Mouse (Mus musculus) limb, embryonic 11.5 days (tissue): Measurements from ENCODE around the gene Tbc1d1. TPM values are rescaled to one million over a fixed set of nuclear protein-coding genes. Genes with fewer than 3 reads are reported as not detected.

ENCODE experiments used
- ATAC-seq: fragments of 200-750 bp; cut with Nextera tagmentation; 2 replicates; pipeline ENCODE4 v1.8.0; 2017; ENCODE audit warnings: low read depth; ENCODE audit not compliant: insufficient number of reproducible peaks, low FRiP score, low TSS enrichment
- DNase-seq: peaks from one replicate; pipeline ENCODE4 v3.0.0-alpha.2; 2015; ENCODE audit warnings: low spot score
- H3K27ac ChIP-seq: fragments of 300-500 bp; sonication (generic); replicated peaks from 2 replicates; pipeline ENCODE4 v1.5.1; 2014; ENCODE audit warnings: low read depth, mild to moderate bottlenecking, low read length
- H3K27me3 ChIP-seq: fragments of 300-500 bp; sonication (generic); 2 replicates; pipeline ENCODE4 v1.6.1; 2014; ENCODE audit warnings: mild to moderate bottlenecking, low read length, mixed read lengths; ENCODE audit not compliant: control insufficient read depth, insufficient read depth
- H3K36me3 ChIP-seq: fragments of 300-500 bp; sonication (generic); 2 replicates; pipeline ENCODE4 v1.6.1; 2014; ENCODE audit warnings: mild to moderate bottlenecking, low read length, moderate library complexity, mixed read lengths; ENCODE audit not compliant: control insufficient read depth, insufficient read depth
- H3K4me1 ChIP-seq: fragments of 300-500 bp; sonication (generic); 2 replicates; pipeline ENCODE4 v1.6.1; 2014; ENCODE audit warnings: low read length, mixed read lengths; ENCODE audit not compliant: control insufficient read depth, insufficient read depth
- H3K4me2 ChIP-seq: fragments of 300-500 bp; sonication (generic); 2 replicates; pipeline ENCODE4 v1.6.1; 2014; ENCODE audit warnings: low read depth, mild to moderate bottlenecking, moderate library complexity; ENCODE audit not compliant: severe bottlenecking
- H3K4me3 ChIP-seq: fragments of 300-500 bp; sonication (generic); 2 replicates; pipeline ENCODE4 v1.5.1; 2014; ENCODE audit warnings: low read depth, low read length
- H3K9ac ChIP-seq: fragments of 300-500 bp; sonication (generic); 2 replicates; pipeline ENCODE4 v1.6.1; 2014; ENCODE audit warnings: mild to moderate bottlenecking, low read length
- H3K9me3 ChIP-seq: fragments of 300-500 bp; sonication (generic); 2 replicates; pipeline ENCODE4 v1.6.1; 2016; ENCODE audit warnings: low read length; ENCODE audit not compliant: control insufficient read depth
- WGBS: fragments of 180-500 bp; shearing (Covaris S2); extraction: QIAGEN DNeasy Blood & Tissue Kit; methylation state at CpG from one replicate; pipeline ENCODE4 v1.1.7; 2014; 5-methylcytosine and 5-hydroxymethylcytosine counted together
- polyA plus RNA-seq: library from polyadenylated mRNA; unstranded; fragments of >200 nt; fragmentation: Nextera tagmentation; extraction: Ambion mirVana; gene quantifications from 2 replicates; pipeline ENCODE4 v1.2.1, GENCODE M21; 2014

Gene Tbc1d1
- polyA plus RNA-seq, 1 experiment from 2014 or later, result 31.9 TPM

GRCm38 (mm10) chr5:64133901-64134300, 22.2 kb upstream of the Tbc1d1 start:
- ATAC-seq, result no peak
- Histone ChIP-seq H3K4me2 (no peak overlapping the region), H3K4me3 (no peak overlapping the region), H3K36me3 (no peaks in the 10 kb centered on the region), H3K9me3 (no peaks in the 10 kb centered on the region), H3K9ac (no peak overlapping the region), H3K4me1 (no peaks in the 10 kb centered on the region), H3K27ac (no peak overlapping the region), H3K27me3 (no peaks in the 10 kb centered on the region)
- 90% methylated on average over 4 of the region's 4 CpGs for WGBS
- DNase-seq, result no peak

GRCm38 (mm10) chr5:64136325-64136724, 19.8 kb upstream of the Tbc1d1 start:
- Histone ChIP-seq H3K9ac (no peak overlapping the region), H3K36me3 (no peaks in the 10 kb centered on the region), H3K27ac (no peak overlapping the region), H3K9me3 (no peaks in the 10 kb centered on the region), H3K4me1 (no peaks in the 10 kb centered on the region), H3K4me2 (no peak overlapping the region), H3K27me3 (no peaks in the 10 kb centered on the region), H3K4me3 (no peak overlapping the region)
- 75% methylated on average over 5 of the region's 5 CpGs for WGBS
- ATAC-seq (no peak), DNase-seq (no peak)

GRCm38 (mm10) chr5:64140202-64140601, 15.9 kb upstream of the Tbc1d1 start:
- Histone ChIP-seq H3K9ac (no peak overlapping the region), H3K4me3 (no peak overlapping the region), H3K27me3 (no peaks in the 10 kb centered on the region), H3K27ac (no peak overlapping the region), H3K9me3 (no peaks in the 10 kb centered on the region), H3K36me3 (no peaks in the 10 kb centered on the region), H3K4me1 (no peaks in the 10 kb centered on the region), H3K4me2 (no peak overlapping the region)
- DNase-seq (no peak), ATAC-seq (no peak)
- WGBS, result 81% methylated on average over 3 of the region's 3 CpGs

- Histone ChIP-seq H3K4me1 (no peaks in the 10 kb centered on the region), H3K27me3 (no peaks in the 10 kb centered on the region), H3K9ac (no peak overlapping the region), H3K9me3 (no peaks in the 10 kb centered on the region), H3K4me3 (no peak overlapping the region), H3K27ac (no peak overlapping the region), H3K36me3 (no peaks in the 10 kb centered on the region), H3K4me2 (no peak overlapping the region)
- DNase-seq, result no peak
- WGBS, result 67% methylated on average over 5 of the region's 5 CpGs
- ATAC-seq, result no peak
These were observed 11.8 kb upstream of the Tbc1d1 start for GRCm38 (mm10) chr5:64144315-64144714.

GRCm38 (mm10) chr5:64146384-64147005, 9.6 kb upstream of the Tbc1d1 start:
- Histone ChIP-seq H3K36me3 (no peaks in the 10 kb centered on the region), H3K9me3 (no peaks in the 10 kb centered on the region), H3K9ac (no peak overlapping the region), H3K27ac (no peak overlapping the region), H3K4me2 (no peak overlapping the region), H3K4me1 (no peaks in the 10 kb centered on the region), H3K4me3 (no peak overlapping the region), H3K27me3 (no peaks in the 10 kb centered on the region)
- WGBS, result 83% methylated on average over 10 of the region's 10 CpGs
- no peak for DNase-seq
- no peak for ATAC-seq

- DNase-seq (no peak), ATAC-seq (peak; percentile 60; the same call in 1 of the 2 replicates)
- no peaks in the 10 kb centered on the region for H3K36me3 ChIP-seq
- no peak overlapping the region for H3K9ac ChIP-seq
- WGBS, result 33% methylated on average over 17 of the region's 17 CpGs
- no peaks in the 10 kb centered on the region for H3K9me3 ChIP-seq
- no peak overlapping the region for H3K27ac ChIP-seq
- no peak overlapping the region for H3K4me2 ChIP-seq
- H3K4me1 ChIP-seq, result no peaks in the 10 kb centered on the region
- H3K27me3 ChIP-seq, result no peaks in the 10 kb centered on the region
- H3K4me3 ChIP-seq, result no peak overlapping the region
These were observed 6.6 kb upstream of the Tbc1d1 start for GRCm38 (mm10) chr5:64149184-64150127.

GRCm38 (mm10) chr5:64153319-64153718, 2.8 kb upstream of the Tbc1d1 start:
- H3K4me2 ChIP-seq, result no peak overlapping the region
- WGBS, result 91% methylated on average over 1 of the region's 1 CpGs
- no peaks in the 10 kb centered on the region for H3K9me3 ChIP-seq
- H3K36me3 ChIP-seq, result no peaks in the 10 kb centered on the region
- peaks cover 3% of the 10 kb centered on the region; the same call in 1 of the 2 replicates for H3K27me3 ChIP-seq
- no peak overlapping the region for H3K9ac ChIP-seq
- no peaks in the 10 kb centered on the region for H3K4me1 ChIP-seq
- ATAC-seq (no peak), DNase-seq (no peak)
- no peak overlapping the region for H3K27ac ChIP-seq
- H3K4me3 ChIP-seq, result no peak overlapping the region

GRCm38 (mm10) chr5:64156579-64156978, 474 bp downstream of the Tbc1d1 start:
- ATAC-seq (no peak), DNase-seq (no peak)
- Histone ChIP-seq H3K4me1 (no peaks in the 10 kb centered on the region), H3K9ac (no peak overlapping the region), H3K27ac (no peak overlapping the region), H3K27me3 (peaks cover 28% of the 10 kb centered on the region), H3K36me3 (no peaks in the 10 kb centered on the region), H3K9me3 (no peaks in the 10 kb centered on the region), H3K4me2 (no peak overlapping the region; the same call in 1 of the 2 replicates), H3K4me3 (no peak overlapping the region)
- 40% methylated on average over 4 of the region's 4 CpGs for WGBS
